Mouse (Mus musculus) E14TG2a.4 (cell line): Measurements from ENCODE around the gene Sla2.
A peak's percentile ranks its signal among the peaks of the same experiment; 100 is the strongest.
"Not testable (repeated sequence)": the region's sequence is repeated elsewhere in the genome, so short reads cannot be mapped to it uniquely, and the experiment has no call there.

Experiments used
- H3K27me3 ChIP-seq: 2 replicates; pipeline ENCODE4 v1.6.1; 2014; ENCODE audit warnings: low read length, control low read depth; ENCODE audit not compliant: insufficient read depth
- H3K36me3 ChIP-seq: 2 replicates; pipeline ENCODE4 v1.6.1; 2014; ENCODE audit warnings: low read length, control low read depth; ENCODE audit not compliant: insufficient read depth
- H3K4me1 ChIP-seq: replicated peaks from 2 replicates; pipeline ENCODE4 v1.6.1; 2014; ENCODE audit warnings: low read depth, low read length, control low read depth
- H3K4me3 ChIP-seq: replicated peaks from 2 replicates; pipeline ENCODE4 v1.5.1; 2014; ENCODE audit warnings: mild to moderate bottlenecking, low read length
- H3K9me3 ChIP-seq: 2 replicates; pipeline ENCODE4 v1.6.1; 2014; ENCODE audit warnings: low read length, control low read depth
- CTCF ChIP-seq: conservative IDR thresholded peaks from 2 replicates; pipeline ENCODE4 v1.5.1; 2014; ENCODE audit warnings: low read length
- NANOG ChIP-seq: IDR thresholded peaks from 2 replicates; pipeline ENCODE4 v1.6.1; 2014; ENCODE audit warnings: borderline replicate concordance, low read length, mixed read lengths
- POU5F1 ChIP-seq: IDR thresholded peaks from 2 replicates; pipeline ENCODE4 v1.6.1; 2014; ENCODE audit warnings: low read length, borderline replicate concordance

Sla2 gene

GRCm38 (mm10) chr2:156904976-156905717 lies 18.2 kb upstream of the Sla2 start:
- TF ChIP-seq NANOG (no peak), POU5F1 (no peak), CTCF (peak; percentile 48)
- H3K4me3 ChIP-seq, result no peak overlapping the region
- H3K36me3 ChIP-seq, result no peaks in the 10 kb centered on the region
- H3K4me1 ChIP-seq, result no peaks in the 10 kb centered on the region
- H3K9me3 ChIP-seq, result peaks cover 17% of the 10 kb centered on the region; the same call in 1 of the 2 replicates
- H3K27me3 ChIP-seq, result no peaks in the 10 kb centered on the region

DNA sequence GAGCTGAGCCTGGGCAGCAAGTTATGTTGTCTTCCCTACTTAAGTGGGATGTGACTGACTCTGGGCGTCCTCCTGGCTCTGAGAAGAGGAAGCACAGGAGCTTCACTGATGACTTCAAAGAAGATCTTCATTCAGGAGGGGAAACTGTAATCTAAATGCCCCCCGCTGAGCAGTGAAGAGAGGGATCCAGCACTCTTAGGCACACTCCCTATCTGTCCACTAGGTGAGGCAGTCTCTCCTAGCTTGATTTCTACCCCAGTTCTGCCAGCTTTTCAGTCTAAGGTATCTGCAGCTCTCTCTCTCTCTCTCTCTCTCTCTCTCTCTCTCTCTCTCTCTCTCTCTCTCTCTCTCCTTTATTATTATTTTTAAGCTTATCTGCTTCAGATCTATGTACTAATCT lies 16.4 kb upstream of the Sla2 start:
- peaks cover 12% of the 10 kb centered on the region; the same call in 1 of the 2 replicates for H3K9me3 ChIP-seq
- no peaks in the 10 kb centered on the region for H3K36me3 ChIP-seq
- no peaks in the 10 kb centered on the region for H3K4me1 ChIP-seq
- H3K4me3 ChIP-seq, result no peak overlapping the region
- TF ChIP-seq CTCF (peak; percentile 19), NANOG (no peak)
- no peaks in the 10 kb centered on the region for H3K27me3 ChIP-seq

DNA sequence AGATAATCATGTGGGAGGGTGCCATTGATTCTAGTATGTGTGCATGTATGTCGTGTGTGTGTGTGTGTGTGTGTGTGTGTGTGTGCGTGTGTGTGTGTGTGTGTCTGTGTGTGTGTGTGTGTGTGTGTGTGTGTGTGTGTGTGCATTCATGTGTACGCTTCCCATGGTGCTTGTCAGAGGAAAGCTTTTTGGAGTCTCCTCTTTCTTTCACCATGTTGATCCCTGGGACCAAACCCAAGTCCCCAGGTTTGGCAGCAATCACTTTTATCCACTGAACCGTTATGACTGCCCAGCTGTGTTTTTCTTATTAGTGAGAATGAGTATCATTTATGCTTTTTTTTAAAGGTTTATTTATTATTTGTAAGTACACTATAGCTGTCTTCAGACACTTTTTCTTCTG lies 15.4 kb upstream of the Sla2 start:
- H3K4me1 ChIP-seq, H3K36me3 ChIP-seq, H3K4me3 ChIP-seq, H3K9me3 ChIP-seq, H3K27me3 ChIP-seq: not testable (repeated sequence)

- H3K36me3 ChIP-seq, result no peaks in the 10 kb centered on the region
- H3K9me3 ChIP-seq, result no peaks in the 10 kb centered on the region
- H3K27me3 ChIP-seq, result no peaks in the 10 kb centered on the region
- TF ChIP-seq POU5F1 (no peak), CTCF (no peak), NANOG (no peak)
- H3K4me3 ChIP-seq, result no peak overlapping the region
- H3K4me1 ChIP-seq, result no peaks in the 10 kb centered on the region
Measured at GRCm38 (mm10) chr2:156901883-156902282, 14.9 kb upstream of the Sla2 start.

GRCm38 (mm10) chr2:156901344-156901743 lies 14.4 kb upstream of the Sla2 start:
- H3K4me3 ChIP-seq, result no peak overlapping the region
- H3K36me3 ChIP-seq, result no peaks in the 10 kb centered on the region
- TF ChIP-seq CTCF, result no peak
- H3K4me1 ChIP-seq, result no peaks in the 10 kb centered on the region
- H3K27me3 ChIP-seq, result no peaks in the 10 kb centered on the region
- no peaks in the 10 kb centered on the region for H3K9me3 ChIP-seq

GRCm38 (mm10) chr2:156899184-156899583 lies 12.2 kb upstream of the Sla2 start:
- Histone ChIP-seq H3K9me3 (no peaks in the 10 kb centered on the region), H3K4me1 (no peaks in the 10 kb centered on the region; the same call in 1 of the 2 replicates), H3K4me3 (no peak overlapping the region), H3K36me3 (no peaks in the 10 kb centered on the region), H3K27me3 (no peaks in the 10 kb centered on the region)
- TF ChIP-seq POU5F1 (no peak), NANOG (no peak), CTCF (no peak)

GRCm38 (mm10) chr2:156898374-156898773 lies 11.4 kb upstream of the Sla2 start:
- Histone ChIP-seq H3K4me1 (no peaks in the 10 kb centered on the region; the same call in 1 of the 2 replicates), H3K9me3 (no peaks in the 10 kb centered on the region), H3K36me3 (no peaks in the 10 kb centered on the region), H3K4me3 (no peak overlapping the region), H3K27me3 (no peaks in the 10 kb centered on the region)
- TF ChIP-seq NANOG, result no peak
- no peak for TF ChIP-seq POU5F1
- TF ChIP-seq CTCF, result no peak

- TF ChIP-seq CTCF (no peak), POU5F1 (no peak), NANOG (no peak)
Measured at GRCm38 (mm10) chr2:156897034-156897433, 10.0 kb upstream of the Sla2 start.

DNA sequence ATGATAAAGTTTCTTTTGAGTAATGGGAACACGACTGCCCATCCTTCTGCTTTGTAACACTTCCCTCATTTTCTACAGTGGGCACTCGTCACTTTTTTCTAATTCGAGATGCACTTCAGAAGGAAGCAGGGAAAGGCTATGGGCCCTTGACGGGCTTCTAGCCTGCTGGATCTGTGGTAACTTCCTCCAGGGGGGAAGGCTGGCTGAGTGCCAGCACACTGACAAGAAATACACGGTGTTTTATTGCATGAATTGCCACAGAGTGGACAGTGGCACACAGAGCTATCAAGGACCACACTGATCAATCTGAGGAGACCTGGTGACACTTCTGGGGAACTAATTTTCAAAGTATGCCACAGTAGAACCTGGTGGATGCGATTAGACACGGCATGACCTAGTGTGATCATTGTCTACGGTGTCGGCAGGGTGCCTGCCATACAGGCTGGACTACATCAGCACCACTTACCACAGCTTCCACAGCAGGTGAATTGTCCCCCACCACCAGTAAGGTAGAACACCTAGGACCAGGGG lies 9.5 kb upstream of the Sla2 start:
- no peaks in the 10 kb centered on the region for H3K27me3 ChIP-seq

More at GRCm38 (mm10) chr2:156897034-156897433, 10.0 kb upstream of the Sla2 start:
- Histone ChIP-seq H3K4me1 (no peaks in the 10 kb centered on the region; the same call in 1 of the 2 replicates), H3K9me3 (no peaks in the 10 kb centered on the region), H3K4me3 (no peak overlapping the region), H3K36me3 (no peaks in the 10 kb centered on the region), H3K27me3 (no peaks in the 10 kb centered on the region)

More for the DNA sequence above, 9.5 kb upstream of the Sla2 start:
- Histone ChIP-seq H3K9me3 (no peaks in the 10 kb centered on the region), H3K4me1 (no peaks in the 10 kb centered on the region; the same call in 1 of the 2 replicates), H3K36me3 (no peaks in the 10 kb centered on the region), H3K4me3 (no peak overlapping the region)
- no peak for TF ChIP-seq CTCF
- TF ChIP-seq NANOG, result no peak
- TF ChIP-seq POU5F1, result no peak
